Mouse (Mus musculus): ENCODE results near the gene Cd300ld4.

GRCm38 (mm10) chr11:115073002-115073401 is 46.2 kb upstream of the Cd300ld4 start:
- TF ChIP-seq CTCF (IDR thresholded peaks at IDR 0.05) (no peak), EP300 (IDR thresholded peaks at IDR 0.05) (no peak)
